Mouse (Mus musculus) kidney, adult 8-10 months (tissue): ENCODE data around the gene Insr.
A peak's percentile ranks its signal among the peaks of the same experiment; 100 is the strongest.

Experiments used
- DNase-seq, 2 experiments: peaks; one replicate each; pipeline ENCODE4 v3.0.0; 2022

Insr gene

DNA sequence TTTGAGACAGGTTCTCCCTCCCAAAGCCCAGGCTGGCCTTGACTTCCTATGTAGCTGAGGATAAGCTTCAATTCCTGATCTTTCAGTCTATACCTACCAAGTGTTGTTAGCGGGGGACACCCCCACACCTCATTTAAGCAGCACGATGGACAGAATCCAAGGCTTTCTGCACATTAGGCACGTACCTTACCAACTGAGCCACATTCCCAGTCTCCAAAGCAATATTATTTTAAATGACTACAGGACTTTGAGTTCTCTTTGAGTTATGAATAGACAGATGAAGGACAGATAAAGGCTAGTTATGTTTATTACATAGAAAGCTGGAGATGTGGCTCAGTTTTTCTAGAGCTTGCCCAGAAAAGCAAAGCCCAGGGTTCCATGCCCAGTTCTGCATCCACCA is 5.6 kb downstream of the Insr start:
- DNase-seq, result no peak

GRCm38 (mm10) chr8:3267449-3267761 is 12.0 kb downstream of the Insr start:
- no peak for DNase-seq

DNA sequence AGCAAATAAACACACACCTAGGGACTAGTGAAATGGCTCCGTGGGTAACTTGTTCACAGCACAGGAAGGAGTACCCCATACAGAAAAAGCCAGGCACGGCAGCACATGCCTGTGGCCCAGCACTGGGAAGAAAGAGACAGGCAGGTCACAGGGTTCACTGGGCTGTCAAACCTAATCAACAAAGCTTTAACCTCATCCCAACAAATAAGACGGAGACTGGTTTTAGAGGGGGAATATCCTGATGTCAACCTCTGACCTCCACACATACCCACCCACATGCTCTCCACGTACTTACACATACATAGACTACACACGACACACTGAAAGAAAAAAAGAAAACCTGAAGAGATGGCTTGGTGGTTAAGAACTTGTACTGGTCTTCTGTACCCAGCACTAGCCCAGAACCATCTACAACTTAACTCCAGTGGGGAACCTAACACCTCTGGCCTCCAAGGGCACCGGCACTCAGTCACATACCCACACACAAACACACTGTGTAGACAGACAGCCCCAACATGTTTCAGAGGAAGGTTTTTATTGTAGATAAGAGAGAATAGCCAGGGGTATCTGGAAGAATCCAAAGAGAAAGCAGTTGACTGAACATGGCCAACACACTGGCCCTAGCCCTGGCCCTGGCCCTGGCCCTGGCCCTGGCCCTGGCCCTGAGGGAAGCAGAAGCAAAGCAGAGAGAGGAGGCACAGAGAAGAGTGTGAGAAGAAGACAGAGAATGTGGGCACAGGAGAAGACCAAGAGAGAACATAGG is 12.6 kb downstream of the Insr start:
- no peak for DNase-seq

- no peak for DNase-seq
Observed at GRCm38 (mm10) chr8:3265182-3265581, 14.2 kb downstream of the Insr start.

DNA sequence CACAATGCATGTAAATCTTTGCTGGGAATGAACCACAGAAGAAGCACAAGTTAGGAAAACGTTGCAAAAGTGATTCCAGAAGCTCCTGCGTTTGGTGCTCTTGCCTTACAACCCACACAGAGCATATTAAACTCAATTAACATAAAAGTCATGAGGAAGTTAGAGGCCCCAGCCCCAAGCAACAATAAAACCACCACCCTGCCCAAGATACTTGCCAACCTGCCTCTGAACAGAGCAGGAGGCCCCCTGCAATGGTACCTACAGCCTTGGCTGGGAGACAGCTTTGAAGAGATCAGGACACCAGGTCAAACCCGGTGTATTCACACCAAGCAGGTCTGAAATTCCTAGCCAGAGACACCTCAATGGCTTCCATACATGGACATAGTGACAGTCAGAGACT is 16.6 kb downstream of the Insr start:
- no peak for DNase-seq

DNA sequence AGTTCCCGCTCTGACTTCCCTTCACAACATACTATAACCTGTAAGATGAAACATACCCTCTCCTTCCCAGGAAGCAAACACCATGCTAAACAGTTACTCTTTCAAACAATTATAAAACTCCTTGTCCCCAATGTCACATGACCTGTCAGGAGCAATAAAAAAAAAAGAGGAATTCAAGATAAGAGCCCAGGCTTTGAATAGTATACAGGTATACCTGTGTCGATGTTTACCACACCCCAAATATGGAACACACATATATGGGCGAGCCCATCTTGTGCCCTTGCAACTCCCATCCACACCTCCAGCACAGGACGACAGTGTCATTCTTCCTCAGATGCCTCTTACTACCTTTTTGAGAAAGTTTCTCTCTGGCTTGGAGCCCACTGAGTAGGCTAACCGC is 18.3 kb downstream of the Insr start:
- DNase-seq, result no peak

DNA sequence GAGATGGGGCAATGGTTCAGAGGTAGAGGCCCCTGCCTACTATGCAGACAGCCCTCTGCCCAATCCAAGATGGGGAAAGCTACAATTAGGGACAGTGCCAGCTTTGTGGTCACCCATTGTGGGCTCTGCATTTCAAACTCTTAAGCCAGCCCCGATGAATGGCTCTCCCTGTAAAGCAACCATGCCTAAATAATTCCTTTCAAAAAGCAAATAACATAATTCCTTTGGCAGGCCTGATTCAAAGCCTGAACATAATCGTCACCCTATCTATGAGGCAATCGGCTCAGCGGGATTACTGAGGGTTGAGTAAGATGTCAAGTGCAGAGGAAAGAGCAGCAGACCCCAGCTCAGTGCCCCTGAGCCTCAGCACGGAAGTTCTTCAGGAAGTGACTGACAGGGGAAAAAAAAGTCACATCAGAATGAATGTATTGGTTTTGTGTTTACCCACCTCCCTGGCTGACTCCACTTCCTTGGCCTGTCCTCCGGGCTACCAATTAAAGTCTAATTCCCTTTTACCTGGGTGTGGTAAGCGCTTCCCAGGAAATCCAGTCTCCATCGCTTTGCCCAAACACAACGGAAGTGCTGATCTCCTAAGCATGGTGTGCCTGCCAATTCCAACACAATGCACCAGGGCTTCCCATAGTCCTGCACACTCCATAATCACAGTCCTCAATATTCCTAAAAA is 19.1 kb downstream of the Insr start:
- DNase-seq, result no peak

DNA sequence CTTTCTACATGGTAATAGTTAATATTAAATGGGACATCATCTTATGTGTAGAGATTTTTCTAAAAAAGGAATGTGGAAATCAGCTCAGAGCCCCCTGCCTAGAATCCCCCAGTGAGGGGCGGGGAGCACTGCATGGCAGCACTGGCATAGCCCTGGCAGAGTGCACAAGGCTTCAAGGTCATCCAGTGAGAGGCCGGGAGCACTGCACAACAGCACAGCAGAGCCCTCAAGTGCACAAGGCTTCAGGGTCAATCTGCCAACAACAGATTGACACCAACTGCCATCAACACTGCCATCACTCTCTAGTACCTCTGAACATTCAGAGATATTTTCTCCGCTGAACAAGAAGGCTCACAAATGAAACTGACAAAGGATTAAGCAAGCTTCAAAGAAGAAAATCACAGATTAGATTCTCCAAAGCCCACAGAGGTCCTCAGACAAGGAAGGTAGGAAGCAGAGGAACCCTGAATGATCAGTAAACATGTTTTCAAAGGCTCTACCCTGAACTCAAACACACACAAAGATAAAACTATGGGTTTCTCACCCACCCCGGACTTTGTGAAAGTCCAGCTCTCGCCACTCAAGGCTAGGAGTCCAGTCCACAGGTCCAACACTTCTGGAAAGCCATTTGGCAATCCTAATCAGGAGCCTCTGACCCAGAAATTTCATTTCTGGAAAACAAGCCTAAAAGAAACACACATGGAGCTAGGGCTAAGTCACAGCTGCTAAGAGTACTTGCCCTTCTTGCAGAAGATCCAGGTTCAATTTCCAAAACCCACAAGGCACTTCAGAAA is 23.1 kb downstream of the Insr start:
- peak; percentile 31 to 69 for DNase-seq

DNA sequence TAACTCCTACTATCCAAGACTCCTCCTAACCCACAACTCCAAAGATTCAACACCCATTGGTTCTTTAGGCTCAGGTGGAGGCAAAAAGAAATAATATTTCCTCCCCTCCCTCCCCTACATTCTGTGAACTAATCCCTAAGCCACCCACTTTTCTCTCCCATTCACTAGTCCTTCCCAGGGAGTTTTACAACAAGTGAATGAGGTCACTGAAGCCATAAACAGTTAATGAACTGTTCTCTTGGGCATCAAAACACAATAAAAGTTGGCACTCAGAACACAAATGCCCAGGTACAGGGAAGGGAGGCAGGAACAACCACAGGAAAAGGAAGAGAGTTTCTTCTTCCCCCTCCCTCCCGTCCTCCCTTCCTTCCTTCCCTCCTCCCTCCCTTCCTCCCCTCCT is 24.1 kb downstream of the Insr start:
- DNase-seq, result no peak

DNA sequence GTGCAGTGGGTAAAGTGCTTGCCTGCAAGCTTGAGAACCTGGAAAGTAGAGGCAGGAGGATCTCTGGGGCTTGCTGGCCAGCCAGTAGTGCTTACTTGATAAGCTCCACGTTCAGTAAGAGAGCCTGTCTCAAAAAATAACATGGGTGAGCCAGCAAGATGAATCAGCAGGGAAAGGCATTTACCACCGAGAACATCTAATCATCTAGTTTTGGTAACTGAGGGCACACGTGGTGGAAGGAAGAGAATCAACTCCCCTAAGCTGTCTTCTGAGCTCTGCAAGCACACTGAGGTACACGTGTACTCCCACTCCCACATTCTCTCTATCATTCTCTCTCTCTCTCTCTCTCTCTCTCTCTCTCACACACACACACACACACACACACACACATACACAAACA is 26.2 kb downstream of the Insr start:
- DNase-seq, result no peak

GRCm38 (mm10) chr8:3252665-3253064 is 26.8 kb downstream of the Insr start:
- DNase-seq, result peak in 1 of 2 experiments; percentile 60

- DNase-seq, result no peak
Observed at GRCm38 (mm10) chr8:3251101-3251500, 28.3 kb downstream of the Insr start.

- DNase-seq, result no peak
Observed at GRCm38 (mm10) chr8:3249886-3250285, 29.5 kb downstream of the Insr start.

DNA sequence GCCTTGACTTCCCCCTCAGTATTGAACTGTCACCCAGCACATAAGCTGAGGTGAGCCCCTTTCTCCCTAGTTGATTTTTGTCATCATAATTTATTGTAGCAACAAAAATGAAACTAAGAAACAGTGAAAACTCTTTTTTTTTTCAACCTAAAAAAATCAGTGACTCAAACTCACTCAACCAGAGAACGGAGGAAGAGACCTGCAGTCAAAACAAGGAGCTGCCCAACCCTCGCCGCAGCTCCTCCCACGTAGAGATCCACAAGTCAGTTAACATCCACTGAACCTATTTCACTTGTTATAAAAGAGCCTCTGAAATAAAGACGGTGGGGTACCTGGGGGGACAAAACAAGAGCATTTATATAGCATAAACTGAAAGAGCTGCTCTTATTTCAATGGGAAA is 30.7 kb downstream of the Insr start:
- no peak for DNase-seq

DNA sequence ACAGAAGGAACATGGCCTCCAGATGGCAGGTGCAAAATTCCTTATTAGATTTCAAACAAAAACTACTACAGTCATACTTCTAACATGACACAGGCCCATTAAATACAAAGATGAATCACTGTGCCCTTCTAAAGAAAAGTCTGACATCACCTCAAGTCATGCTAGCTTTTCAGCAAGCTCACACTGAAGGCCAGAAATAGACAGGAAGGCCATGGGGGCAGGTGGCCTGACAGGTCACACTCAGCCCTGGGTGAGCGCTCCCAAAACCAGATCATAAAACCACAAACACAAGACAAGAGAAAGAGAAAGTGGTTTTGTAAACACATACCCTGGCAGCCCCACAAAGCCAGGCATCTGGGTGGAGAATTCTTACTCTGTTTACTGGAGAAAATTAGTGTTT is 32.3 kb downstream of the Insr start:
- no peak for DNase-seq

- DNase-seq, result no peak
Observed at GRCm38 (mm10) chr8:3243229-3243628, 36.2 kb downstream of the Insr start.

DNA sequence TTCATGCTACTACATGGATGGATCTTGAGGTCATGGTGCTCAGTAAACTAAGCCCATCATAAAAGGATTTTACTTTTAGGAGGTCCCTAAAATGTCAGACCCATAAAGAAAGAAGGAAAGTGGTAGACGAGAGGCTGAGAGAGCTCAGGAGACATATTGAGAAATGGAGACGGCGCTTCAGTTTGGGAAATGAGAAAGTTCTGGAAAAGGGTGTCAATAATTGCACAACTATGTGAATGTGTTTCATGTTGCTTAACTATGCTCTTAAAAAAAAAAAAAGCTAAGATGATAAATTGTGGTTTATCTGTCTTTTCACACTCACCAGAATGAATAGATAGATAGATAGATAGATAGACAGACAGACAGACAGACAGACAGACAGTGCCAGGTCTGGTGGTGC is 38.7 kb downstream of the Insr start:
- no peak for DNase-seq

GRCm38 (mm10) chr8:3239641-3240040 is 39.8 kb downstream of the Insr start:
- no peak for DNase-seq

- DNase-seq, result no peak
Observed at GRCm38 (mm10) chr8:3238792-3239191, 40.6 kb downstream of the Insr start.

DNA sequence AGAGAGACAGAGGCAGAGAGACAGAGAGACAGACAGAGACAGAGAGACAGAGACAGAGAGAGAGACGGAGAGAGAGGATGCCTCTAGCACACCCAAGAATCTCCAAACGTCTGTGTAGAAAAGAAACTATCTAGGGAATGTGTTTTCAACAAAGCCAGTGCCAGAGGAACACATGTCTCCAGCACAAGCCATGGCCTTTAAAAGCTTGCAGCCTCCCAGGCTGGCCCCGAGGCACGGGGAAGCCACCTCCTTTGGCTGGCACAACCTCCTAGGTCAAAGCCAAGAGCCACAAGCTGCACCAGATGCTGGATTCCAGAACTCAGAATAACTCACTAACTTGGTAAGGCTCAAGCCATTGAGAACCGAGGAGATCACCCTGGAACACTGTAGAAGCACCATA is 42.1 kb downstream of the Insr start:
- peak in 1 of 2 experiments; percentile 25 for DNase-seq

DNA sequence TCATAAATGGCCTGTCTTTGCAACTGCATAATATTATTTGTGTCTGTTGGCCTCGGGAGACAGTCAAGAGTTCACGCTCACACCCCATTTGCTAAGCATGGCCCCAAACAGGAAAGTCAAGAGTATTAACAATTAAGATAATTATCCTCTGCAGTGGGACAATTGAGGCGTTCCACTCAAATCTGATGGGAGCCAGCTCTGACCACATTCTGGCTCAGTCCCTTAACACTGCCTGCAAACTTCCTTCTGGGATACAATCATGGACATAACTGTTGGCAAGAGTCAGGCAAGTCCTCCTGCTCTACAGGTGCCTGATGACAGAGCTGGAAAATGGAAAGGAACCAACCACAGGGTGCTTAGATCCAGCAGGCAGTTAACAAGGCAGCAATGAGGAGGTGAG is 43.1 kb downstream of the Insr start:
- DNase-seq, result no peak

GRCm38 (mm10) chr8:3234569-3234968 is 44.8 kb downstream of the Insr start:
- no peak for DNase-seq

- DNase-seq, result no peak
Observed at GRCm38 (mm10) chr8:3232601-3233000, 46.8 kb downstream of the Insr start.
